Mouse (Mus musculus) adrenal gland (tissue): ENCODE measurements around the gene Habp2.

ENCODE experiments used
- intact Hi-C: fragments of 180-260 bp; cut with DNase I; formaldehyde crosslinking; loops from one replicate; pipeline ENCODE4 v1.15.1; 2025

Habp2 gene

DNA sequence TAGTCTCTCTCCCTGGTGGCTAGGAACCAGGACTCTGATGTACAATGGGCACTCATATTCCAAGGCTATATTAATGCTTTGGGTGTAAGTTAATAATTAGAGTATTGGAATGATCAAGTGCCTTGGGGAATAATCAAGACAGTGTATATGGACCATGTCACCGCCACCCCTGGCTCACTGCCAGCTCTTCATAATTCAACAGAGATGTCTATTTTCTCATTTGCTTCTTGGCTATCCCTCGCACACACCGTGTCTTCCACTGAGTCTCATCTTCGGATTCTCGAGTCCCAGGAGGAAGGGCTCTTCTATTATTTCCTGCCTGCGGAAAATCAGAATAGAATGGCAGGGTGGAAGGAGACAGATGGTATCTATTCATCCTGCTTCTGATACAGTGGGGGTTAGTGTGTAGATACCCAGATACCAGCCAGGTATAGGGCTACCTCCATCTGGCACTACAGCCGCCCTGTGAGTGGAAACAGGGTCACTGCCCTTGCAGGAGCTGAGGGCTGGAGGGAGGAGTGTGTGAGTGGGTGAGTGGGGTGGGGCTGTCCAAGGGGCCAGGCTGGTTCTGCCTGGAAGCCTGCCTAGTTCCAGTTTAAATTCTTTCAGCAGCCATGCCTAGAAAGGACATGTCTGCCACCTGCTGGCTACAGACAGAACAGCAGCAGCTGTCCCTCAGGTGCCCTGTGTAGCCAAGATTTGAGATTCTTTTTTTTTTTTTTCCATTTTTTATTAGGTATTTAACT lies 7.9 kb downstream of the Habp2 start:
- intact Hi-C loops = no loop called here

DNA sequence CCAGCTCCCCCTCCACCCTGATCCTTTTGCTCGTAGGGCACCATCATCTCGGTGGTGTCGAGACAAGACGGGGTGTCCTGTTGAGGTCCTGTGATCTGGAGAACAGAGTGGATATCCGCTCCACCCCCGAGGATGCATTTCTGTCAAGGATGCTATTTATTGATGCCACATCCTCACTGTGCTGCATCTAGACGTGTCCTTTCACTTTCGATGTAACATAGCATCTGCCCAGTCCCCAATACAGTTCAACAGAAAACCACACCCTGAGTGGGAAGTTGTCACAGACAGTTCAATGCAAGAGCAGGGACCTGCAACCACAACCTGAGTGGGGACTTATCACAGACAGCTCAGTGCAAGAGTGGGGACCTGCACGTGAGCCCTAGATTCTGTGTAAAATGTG lies 9.7 kb downstream of the Habp2 start:
- intact Hi-C loops = no loop called here

DNA sequence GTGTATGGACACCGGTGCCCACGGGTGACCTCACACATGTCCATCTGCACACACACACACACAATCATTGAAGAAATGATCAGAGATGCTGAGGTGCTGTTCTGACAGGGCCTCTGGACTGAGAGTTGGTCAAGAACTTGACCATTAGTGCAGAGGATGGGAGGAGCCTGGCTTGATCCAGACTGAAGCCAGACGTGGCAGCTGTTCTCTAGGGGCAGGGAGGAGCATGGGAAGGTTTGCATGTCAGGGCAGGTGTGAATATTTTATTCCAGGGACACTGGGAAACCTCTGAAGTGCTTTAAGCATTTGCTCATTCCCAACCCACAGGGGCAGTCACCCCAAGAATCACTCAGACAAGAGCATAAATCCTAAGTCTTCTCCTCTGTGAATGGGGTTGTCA lies 10.3 kb downstream of the Habp2 start:
- intact Hi-C loops = no loop called here

DNA sequence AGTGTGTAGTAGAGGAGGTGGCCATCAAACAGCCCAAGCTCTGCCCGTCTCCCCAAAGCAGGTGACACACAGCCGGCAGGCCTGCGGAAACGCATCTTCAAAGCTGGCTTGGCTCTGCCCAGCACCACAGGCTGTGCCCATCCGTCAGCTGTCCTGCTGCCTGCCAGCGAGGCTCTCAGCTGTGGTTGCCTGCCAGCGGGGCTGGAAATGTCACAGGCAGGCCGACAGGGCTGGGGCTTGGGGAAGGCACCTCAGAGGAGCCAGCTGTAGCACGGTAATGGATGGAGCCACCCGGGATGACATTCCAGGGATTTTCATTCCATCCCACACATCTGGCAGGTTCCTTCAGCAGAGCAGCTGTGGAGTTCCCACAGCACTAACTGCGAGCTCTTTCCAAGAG lies 13.9 kb downstream of the Habp2 start:
- intact Hi-C loops = no loop called here

DNA sequence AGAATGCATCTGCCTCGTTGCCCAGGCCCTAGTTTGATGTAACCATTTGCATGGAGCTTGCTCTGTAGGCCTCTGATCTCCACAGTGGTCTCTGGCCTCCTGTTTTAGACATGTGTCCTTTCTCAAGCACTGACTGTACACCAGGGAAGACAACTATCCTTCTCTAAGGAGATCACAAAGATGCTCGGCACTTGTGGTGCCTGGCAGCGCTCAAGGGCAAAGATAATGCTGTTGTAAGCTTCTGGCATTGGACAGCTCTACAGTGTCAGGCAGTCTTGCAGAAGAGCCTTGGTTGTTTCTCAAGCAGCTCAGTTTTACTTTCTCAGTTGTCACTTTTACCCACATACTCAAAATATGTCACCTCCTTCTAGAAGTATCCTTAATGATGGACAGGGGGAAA lies 29.6 kb downstream of the Habp2 start:
- intact Hi-C loops = no loop called here

DNA sequence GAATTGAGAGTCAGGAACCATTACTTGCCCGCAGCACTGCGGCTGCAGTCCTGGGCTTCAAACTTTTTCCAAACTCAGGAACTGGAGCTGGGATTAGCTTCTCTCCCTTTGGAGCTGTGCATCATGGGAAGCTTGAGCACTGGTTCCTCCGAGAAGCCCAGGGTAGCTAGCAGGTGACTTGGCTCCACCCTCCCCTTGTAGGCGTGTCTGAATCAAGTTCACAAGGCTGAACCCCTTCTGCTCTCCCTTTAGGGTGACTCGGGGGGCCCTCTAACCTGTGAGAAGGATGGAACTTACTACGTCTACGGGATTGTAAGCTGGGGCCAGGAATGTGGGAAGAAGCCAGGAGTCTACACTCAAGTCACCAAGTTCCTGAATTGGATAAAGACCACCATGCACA lies 32.3 kb downstream of the Habp2 start:
- intact Hi-C loops = no loop called here

DNA sequence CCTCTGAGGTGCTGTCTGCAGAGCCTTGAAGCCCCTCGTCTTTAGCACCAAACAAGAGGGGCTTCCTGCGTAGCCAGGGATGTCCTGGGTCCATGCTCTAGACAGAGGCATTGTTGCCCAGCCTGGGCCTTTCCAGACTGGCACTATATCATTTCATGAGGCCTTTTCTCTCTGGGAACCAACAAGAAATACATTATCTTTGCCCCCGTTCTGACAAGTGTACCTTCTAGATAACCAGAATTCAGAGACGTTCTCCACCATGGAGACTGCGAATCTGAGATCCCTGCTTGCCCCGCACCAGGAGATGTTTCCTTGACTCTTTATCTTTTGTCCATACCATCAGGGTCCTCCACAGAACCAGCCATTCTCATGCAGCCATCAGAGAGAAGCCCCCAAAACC lies 32.7 kb downstream of the Habp2 start:
- intact Hi-C loops = no loop called here

DNA sequence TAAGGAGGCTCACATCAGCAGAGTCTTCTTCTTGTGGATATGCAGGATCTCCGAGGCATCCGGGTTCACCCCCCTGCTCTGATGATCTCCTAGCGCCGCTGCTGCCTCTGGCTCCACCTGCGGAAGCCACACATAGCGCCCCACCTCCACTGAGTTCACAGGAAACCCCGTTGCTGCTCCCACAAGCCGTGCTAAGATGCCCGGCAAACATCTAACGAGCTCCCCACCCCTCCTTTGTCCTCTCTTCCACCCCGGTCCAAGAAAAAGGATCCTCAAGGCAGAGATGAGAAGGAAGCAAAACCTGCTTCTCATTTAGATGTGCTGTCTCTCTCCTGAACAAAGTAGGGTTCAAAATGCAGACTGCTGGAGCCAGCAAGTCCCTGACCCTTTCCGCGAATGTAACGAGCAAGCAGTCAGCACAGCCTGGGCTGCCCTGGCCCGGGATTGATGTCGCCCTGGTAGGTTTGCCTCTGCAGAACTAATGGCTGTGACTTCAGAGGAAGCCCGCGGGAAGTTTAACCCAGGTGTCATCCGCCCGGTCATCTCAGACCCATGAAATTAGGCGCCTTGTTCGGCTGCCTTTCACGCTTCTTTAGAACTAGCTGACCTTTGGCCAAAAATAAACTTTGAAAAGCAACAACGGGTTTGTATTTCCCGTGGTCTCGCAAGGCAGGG lies 33.4 kb downstream of the Habp2 start:
- intact Hi-C loops = no loop called here

DNA sequence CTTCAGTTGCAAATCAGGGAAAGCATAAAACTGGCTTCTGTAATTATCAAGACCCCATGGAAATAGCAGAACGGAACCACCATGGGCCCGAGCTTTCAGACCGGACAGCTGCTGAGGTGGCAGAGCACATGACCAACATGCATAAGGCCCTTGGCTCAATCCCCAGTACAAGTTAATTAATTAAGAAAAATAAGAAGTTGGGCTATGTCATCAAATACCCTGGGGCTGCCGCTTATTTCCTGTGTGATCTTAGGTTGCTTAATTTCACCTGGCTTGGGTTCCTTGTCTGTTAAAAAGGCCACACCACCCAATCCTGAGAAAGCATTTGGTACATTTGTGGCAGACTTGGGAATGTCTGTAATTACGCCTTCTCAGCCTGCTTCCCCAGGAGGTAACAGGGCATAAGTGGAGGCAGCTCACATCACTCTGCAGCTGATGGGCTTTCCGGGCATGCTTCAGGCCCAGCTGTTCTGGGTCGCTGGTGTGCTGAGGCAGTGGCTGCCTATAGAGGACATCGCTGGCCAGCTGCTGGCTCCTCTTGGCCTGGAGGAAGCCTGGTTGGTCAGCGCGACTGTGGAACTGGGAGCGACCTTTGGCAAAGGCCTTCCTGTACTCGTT lies 34.5 kb downstream of the Habp2 start:
- intact Hi-C loops = no loop called here

DNA sequence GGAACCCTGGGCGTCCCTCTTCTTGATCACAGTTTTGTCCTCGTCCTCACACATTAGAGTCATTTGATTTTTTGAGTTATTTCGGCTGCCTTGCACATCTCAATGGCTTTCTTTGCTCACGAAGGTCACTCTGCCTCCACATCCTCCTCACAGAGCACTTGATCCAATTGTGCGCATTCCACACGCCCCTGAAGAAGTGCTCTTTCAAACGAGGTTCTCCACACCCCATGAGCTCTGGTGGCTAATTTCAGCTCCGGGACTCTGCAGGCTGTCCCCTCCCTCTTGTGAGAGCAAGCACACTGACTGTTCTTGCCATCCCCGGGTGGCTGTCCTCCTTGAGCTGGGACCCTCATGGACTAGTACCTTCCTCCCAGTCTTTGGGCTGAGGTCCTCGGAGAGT lies 38.7 kb downstream of the Habp2 start:
- intact Hi-C loops = no loop called here

DNA sequence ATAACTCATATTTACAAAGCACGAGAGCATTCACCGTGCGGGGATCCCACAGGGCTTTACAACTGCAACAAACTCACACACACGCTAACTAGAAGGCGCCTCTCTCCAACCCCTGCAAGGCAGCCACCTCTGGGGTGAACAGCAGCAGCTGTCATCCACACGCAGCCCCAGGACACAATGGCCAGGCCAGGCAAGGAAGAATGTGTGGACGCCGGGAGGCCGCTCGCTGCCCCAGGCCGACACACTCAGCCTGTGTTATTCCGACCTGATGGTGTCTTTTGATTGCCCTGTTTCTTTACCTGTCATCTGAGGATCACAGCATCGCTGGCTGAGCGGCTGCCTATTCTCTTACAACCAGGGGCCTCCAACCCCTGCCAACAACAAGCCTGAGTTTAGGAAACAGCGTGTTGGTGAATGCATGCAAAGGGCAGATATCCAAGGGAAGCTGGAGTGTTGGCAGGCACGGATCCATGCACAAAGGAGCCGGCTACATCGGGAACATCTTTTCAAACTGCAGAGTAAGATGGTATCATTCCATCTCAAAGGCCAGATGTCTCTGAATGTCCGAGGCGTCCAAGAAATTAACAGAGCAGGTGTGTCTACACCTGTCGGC lies 39.4 kb downstream of the Habp2 start:
- intact Hi-C loops = no loop called here

DNA sequence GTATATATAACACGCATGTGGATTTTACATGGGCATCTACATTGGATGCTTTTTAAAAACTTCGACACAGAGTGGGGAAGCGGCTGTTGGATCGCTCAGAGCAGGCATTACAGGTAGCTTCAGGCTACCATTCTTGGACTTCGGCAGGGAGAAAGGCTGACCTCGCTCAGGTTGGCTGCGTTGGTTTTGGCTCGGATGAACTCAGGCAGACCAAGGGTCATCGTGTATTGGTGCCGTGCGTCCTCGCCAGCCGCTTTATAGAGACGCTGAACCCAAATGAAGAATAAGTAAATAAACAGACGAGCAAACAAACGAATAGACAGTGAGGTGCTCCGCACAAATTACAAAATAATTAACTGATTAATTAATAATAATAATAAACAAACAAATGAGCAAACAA lies 49.4 kb downstream of the Habp2 start:
- intact Hi-C loops = no loop called here

DNA sequence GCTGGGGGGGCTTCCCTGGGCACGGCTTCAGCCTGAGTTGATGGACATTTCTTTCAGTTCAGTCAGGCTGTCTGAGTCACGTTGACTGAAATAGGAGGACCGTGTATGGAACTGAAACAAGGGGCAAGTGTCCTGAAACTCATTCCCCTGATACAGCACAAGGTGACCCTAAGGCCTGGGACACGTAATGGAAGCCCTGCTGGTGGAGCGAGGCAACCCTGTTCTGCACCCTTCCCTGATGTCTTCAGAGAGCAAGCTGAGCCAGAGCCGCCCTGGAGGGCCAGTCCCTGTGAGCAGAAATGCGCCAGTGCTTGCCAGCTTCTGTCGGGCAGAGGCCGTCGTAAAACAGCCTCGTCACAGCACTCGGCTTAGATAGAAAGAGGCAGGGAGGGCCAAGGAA lies 49.9 kb downstream of the Habp2 start:
- intact Hi-C loops = no loop called here

DNA sequence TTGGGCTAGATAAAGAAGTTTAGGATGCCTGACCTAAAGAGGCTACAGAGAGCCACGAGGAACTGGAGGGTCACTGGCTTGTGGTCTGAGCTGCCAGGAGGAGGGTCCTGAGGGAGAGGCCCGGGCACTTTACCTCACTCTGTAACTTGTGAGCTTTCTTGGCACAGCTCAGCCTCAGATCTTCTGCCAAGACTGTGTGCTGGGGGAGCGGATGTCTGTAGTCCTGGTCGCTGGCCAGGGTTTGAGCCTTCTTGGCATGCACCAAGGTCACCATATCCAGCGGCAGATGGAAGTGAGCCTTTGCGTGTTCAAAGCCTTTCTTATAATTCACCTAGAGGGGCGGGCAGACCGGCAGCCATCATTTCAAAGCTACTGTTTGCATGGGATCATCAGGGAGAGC lies 55.1 kb downstream of the Habp2 start:
- intact Hi-C loops = no loop called here

DNA sequence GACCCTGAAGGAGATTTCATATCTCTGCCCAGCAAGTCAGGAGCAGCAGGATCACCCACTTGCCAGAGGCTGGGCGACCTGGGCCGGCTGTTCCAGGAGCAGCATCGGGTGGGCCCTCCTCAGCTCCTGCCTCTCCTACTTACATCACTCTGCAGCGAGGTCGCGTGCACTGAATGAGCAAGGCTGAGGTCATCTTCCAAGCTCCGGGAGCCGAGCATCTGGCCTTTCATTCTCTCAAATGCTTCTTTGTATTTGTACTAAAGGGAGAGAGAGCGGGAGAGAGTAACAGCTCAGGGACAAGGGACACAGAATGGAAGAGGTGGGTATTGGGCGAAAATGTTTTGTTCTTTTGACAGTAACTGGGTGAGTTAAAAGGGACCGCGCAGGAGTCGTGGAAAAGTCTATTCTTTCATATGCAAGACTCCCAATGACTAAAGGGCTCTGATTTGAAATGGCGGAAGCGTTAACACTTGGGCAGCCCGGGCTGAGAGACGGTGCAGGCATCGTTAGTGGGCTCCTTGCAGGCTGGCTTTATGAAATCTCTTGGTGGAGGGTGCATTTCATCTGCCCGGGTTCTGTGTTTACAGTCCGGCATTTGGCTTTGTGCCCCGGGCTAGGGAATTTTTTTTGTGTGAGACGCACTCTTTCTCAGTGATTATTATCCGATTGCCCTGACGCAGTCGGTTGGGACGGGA lies 57.1 kb downstream of the Habp2 start:
- intact Hi-C loops = no loop called here

DNA sequence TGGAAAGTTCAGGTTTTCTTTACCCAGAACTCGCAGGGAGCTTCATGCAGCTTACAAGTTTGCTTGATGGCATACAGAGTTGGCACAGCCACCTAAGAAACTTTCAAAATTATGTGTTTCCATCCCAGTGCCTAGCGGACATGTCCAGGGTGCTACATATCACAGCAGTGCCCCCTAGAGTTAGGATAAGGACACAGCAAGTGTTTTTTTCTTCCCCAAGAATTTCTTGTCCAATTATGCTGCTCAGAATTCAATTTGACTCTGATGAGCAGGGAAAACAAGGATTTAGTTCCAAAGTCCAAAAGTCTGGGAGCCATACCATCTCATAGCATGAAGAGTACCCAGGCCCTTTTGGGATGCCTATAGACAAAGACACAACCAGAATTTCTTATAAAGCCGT lies 59.1 kb downstream of the Habp2 start:
- intact Hi-C loops = no loop called here

DNA sequence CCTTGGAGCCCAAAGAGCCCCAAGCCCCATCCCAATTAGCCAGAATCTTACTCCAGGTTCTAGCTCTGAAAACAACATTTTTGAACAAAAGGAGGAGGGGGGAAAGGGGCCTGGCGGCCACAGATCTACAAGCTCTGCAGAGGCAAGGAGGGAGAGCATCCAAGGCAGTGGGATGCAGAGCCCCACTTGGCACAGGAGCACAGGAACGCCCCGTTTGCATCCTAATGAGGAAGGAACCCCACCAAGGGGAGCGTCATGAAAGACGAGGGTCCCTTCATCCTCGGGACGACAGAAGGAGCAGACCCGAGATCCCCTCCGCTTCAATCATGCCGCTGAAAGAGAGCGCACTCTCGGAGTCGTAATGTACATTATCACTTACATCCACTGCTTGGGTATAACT lies 59.8 kb downstream of the Habp2 start:
- intact Hi-C loops = no loop called here

DNA sequence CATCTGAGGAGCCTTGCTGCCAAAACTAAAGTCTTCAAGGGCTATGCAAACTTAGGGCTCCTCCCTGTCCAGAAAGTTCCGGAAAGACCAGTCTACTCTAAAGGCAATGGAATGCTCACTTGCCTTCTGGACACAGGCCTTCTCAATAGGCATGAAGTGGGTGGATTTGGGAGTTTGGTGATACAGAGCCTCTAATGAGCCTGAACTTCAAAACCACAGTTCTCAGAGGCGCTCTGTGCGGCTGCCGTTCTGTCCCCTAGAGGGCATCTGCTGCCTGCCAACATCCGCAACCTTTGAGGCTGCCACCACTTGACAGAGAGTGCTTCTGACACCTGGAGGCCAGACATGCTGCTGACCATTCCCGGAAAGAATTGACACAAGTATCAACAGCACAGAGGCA lies 62.4 kb downstream of the Habp2 start:
- intact Hi-C loops = no loop called here

DNA sequence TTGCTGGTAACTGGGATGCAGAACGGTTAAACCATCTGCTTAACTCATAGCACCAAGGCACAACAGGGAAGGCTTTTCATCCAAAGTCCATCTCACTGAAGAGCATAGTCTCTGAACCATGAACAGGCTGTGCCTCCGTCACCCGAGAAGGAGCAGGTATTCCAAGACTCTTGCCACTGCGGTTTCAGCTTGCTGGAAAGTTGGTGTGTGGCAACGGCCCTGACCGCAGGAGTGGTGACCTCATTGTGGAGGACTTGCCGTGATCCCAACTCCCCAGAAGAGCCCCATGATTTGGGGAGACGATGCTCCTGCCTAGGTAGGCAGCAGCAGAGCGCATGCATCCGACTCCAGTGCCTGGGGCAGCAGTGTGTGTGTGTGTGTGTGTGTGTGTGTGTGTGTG lies 66.8 kb downstream of the Habp2 start:
- intact Hi-C loops = no loop called here

DNA sequence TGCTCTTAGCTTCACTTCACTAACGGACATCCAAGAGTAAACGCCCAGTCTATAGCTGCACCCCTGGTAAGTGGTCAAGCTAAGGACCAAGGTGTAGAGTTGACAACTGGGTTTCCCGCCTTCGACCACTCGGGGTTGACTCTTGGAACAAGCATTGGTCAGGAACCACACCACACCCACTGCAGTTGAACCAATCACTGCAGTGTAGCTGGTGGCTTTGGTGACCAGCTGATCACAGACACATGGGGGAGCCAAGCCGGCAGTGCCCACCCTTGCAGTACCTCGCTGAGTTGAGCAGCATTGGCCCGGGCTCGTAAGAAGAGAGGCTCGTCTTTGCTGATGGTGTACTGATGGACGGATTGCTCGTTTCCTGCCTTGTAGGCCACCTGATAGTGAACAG lies 68.3 kb downstream of the Habp2 start:
- intact Hi-C loops = no loop called here

DNA sequence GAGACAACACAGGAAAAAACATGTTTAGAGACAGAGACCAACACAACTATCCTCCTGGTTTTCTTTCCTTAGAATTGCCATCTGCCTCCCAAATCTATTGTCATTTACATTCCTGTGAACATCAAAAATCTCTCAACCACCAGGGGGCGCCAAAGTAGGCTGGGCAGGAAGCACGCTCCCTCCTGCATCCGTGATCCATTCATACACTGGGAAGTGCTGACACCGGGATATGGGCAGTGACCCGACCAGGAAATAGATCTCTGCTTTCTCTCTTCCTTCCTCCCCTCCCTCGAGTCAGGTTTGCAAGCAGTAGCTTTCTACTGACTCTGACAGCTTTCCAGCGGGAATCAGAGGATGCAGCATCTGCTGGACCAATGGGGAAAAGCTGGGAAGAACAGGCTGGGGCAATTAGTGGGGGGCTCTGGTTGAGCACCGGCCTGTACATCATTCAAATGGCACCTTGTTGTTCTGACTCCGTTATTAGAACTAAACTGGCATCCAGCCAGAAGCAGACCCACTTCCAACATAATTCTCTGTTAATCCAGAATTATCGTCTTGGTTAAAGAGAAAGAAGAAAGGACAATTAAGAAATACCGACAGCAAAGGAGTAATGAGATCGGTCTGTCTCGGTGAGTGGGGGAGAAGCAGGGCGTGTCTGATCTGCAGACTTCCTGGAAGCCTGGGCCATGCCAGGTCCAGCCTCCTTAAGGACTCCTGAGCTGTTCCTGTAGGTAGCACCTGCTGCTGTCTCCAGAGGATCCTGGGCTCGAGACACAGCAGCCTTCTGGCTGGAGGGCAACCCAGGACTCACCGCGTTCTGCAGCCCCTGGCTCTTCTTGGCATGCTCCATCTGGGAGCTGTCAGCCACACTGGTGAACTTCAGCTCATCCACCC lies 69.8 kb downstream of the Habp2 start:
- intact Hi-C loops = no loop called here
